Mouse (Mus musculus) forebrain, embryonic 14.5 days (tissue): ENCODE results near the gene Hacl1. TPM values are rescaled to one million over a fixed set of nuclear protein-coding genes. Genes with fewer than 3 reads are reported as not detected.

ENCODE experiments used
- ATAC-seq: fragments of 200-750 bp; cut with Nextera tagmentation; 2 replicates; pipeline ENCODE4 v1.8.0; 2017; ENCODE audit warnings: mild to moderate bottlenecking, moderate library complexity
- DNase-seq: peaks from one replicate; pipeline ENCODE4 v3.0.0-alpha.2; 2015; ENCODE audit warnings: low spot score
- H3K27ac ChIP-seq: fragments of 300-500 bp; sonication (generic); 2 replicates; pipeline ENCODE4 v1.5.1; 2014; ENCODE audit warnings: low read depth, mild to moderate bottlenecking, control low read depth, low read length, moderate library complexity
- H3K27me3 ChIP-seq: fragments of 300-500 bp; sonication (generic); replicated peaks from 2 replicates; pipeline ENCODE4 v1.6.1; 2014; ENCODE audit warnings: low read length, control low read depth, mixed read lengths; ENCODE audit not compliant: control insufficient read depth, insufficient read depth
- H3K36me3 ChIP-seq: fragments of 300-500 bp; sonication (generic); 2 replicates; pipeline ENCODE4 v1.6.1; 2014; ENCODE audit warnings: low read length, control low read depth; ENCODE audit not compliant: control insufficient read depth, insufficient read depth
- H3K4me1 ChIP-seq: fragments of 300-500 bp; sonication (generic); 2 replicates; pipeline ENCODE4 v1.6.1; 2014; ENCODE audit warnings: antibody characterized with exemption, low read length, control low read depth; ENCODE audit not compliant: control insufficient read depth, insufficient read depth
- H3K4me2 ChIP-seq: fragments of 300-500 bp; sonication (generic); 2 replicates; pipeline ENCODE4 v1.6.1; 2014; ENCODE audit warnings: mild to moderate bottlenecking, control low read depth, low read length
- H3K4me3 ChIP-seq: fragments of 300-500 bp; sonication (generic); 2 replicates; pipeline ENCODE4 v1.5.1; 2014; ENCODE audit warnings: low read depth, low read length, control low read depth
- H3K9ac ChIP-seq: fragments of 300-500 bp; sonication (generic); 2 replicates; pipeline ENCODE4 v1.6.1; 2014; ENCODE audit warnings: mild to moderate bottlenecking, low read length, control low read depth, moderate library complexity
- H3K9me3 ChIP-seq: fragments of 300-500 bp; sonication (generic); replicated peaks from 2 replicates; pipeline ENCODE4 v1.6.1; 2016; ENCODE audit warnings: low read length, control low read depth, mixed read lengths; ENCODE audit not compliant: control insufficient read depth
- WGBS: fragments of 180-500 bp; shearing (Covaris S2); extraction: QIAGEN DNeasy Blood & Tissue Kit; methylation state at CpG from one replicate; pipeline ENCODE4 v1.1.7; 2014; 5-methylcytosine and 5-hydroxymethylcytosine counted together
- polyA plus RNA-seq: library from polyadenylated mRNA; unstranded; fragments of >200 nt; fragmentation: Nextera tagmentation; extraction: Ambion mirVana; gene quantifications from 2 replicates; pipeline ENCODE4 v1.2.1, GENCODE M21; 2014

The Hacl1 gene
- polyA plus RNA-seq, 1 experiment from 2014 or later, result 13.0 TPM

DNA sequence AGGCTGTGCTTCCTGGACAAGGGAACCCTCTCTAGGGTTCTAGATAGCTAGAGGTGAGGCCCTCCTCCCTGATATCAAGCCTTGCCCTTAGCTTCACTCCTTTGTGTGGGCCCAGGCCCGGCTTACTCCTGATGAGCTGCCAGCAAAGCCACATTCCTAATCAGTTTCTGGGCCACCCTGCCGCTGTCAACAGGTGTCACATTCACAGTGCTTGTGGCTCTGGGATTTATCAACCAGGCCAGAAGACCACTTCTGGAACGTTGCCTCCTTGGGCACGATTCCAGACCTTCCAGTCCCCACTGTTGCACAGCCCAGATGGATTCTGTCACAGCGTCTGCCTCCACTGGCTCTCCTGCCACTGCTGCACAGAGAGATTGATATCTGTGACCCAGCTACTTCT lies 80.2 kb downstream of the Hacl1 start:
- no peak for ATAC-seq
- Histone ChIP-seq H3K9me3 (no peaks in the 10 kb centered on the region), H3K27me3 (no peaks in the 10 kb centered on the region), H3K4me3 (no peak overlapping the region), H3K4me2 (no peak overlapping the region), H3K4me1 (no peaks in the 10 kb centered on the region), H3K36me3 (no peaks in the 10 kb centered on the region), H3K9ac (no peak overlapping the region), H3K27ac (no peak overlapping the region)
- DNase-seq, result peak; percentile 15
- 67% methylated on average over 5 of the region's 5 CpGs for whole genome bisulfite sequencing

DNA sequence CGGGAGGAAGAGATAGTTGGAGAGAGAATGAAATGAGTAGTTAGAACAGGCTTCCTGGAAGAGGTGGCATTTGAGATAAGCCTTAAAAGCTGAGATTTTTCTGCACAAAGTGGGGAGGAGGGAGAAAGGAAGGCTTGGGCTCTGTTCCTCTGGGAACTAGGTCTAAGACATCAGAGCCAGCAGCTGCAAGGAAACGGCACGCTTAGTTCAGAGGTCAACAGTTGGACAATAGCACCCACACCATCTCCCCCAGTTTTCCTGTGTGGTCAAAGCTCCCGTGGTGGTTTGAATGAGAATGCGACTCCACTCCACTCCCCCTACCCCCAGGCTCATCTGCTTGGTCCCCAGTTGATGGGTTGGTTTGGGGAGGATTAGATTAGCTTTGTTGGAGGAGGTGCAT lies 81.9 kb downstream of the Hacl1 start:
- no peak for ATAC-seq
- H3K4me3 ChIP-seq, result no peak overlapping the region
- no peaks in the 10 kb centered on the region for H3K9me3 ChIP-seq
- no peak overlapping the region for H3K4me2 ChIP-seq
- no peak for DNase-seq
- no peak overlapping the region for H3K9ac ChIP-seq
- no peaks in the 10 kb centered on the region for H3K27me3 ChIP-seq
- no peaks in the 10 kb centered on the region for H3K36me3 ChIP-seq
- no peak overlapping the region for H3K27ac ChIP-seq
- no peaks in the 10 kb centered on the region for H3K4me1 ChIP-seq
- 72% methylated on average over 5 of the region's 5 CpGs for WGBS

DNA sequence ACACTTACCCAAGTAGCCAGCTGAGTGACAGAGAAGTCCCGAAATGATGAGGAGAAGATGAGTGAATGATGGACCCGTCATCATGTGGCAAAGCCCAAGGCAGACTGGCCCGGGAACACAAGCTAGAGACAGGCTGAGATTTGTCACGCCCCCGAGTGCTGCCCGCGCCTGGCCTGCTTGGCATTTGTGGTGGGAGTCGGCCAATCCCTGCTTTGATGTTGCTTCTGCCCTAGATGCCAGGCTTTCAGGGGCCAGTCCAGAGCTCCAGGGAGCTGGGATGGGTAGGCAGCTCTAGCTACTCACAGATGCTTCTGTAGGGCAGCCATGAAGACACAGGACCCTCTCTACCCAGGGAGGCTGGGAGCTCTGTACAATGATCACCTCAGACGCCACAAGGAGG lies 83.3 kb downstream of the Hacl1 start:
- no peak for ATAC-seq
- no peak for DNase-seq
- 79% methylated on average over 9 of the region's 9 CpGs for WGBS

DNA sequence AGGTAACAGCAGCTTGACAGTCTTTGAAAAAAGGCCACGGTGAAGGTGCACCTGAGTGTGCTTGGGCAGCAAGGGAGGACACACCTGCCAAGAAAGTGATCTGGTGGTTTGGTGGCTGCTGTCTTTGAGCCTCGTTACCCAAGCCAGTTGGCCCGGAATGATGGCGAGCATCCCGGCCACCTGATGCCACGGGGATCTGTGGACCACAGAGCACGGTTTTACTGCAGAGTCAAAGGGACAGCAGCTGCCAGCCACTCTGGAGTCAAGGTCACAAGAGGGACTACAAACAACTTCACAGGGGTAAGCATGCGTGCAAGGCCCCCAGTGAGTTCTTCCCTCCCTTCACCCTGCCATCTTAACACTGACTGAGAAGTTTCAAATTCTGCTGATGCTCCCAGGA lies 83.8 kb downstream of the Hacl1 start:
- H3K27ac ChIP-seq, result no peak overlapping the region
- ATAC-seq (no peak), DNase-seq (no peak)
- no peaks in the 10 kb centered on the region for H3K9me3 ChIP-seq
- no peaks in the 10 kb centered on the region for H3K36me3 ChIP-seq
- no peaks in the 10 kb centered on the region for H3K27me3 ChIP-seq
- no peak overlapping the region for H3K9ac ChIP-seq
- H3K4me2 ChIP-seq, result no peak overlapping the region
- 87% methylated on average over 8 of the region's 8 CpGs for whole genome bisulfite sequencing
- no peak overlapping the region for H3K4me3 ChIP-seq
- no peaks in the 10 kb centered on the region for H3K4me1 ChIP-seq

More for the DNA sequence above, 83.3 kb downstream of the Hacl1 start:
- Histone ChIP-seq H3K27me3 (no peaks in the 10 kb centered on the region), H3K9ac (no peak overlapping the region), H3K4me1 (no peaks in the 10 kb centered on the region), H3K27ac (no peak overlapping the region), H3K4me3 (no peak overlapping the region), H3K4me2 (no peak overlapping the region), H3K36me3 (no peaks in the 10 kb centered on the region), H3K9me3 (no peaks in the 10 kb centered on the region)

DNA sequence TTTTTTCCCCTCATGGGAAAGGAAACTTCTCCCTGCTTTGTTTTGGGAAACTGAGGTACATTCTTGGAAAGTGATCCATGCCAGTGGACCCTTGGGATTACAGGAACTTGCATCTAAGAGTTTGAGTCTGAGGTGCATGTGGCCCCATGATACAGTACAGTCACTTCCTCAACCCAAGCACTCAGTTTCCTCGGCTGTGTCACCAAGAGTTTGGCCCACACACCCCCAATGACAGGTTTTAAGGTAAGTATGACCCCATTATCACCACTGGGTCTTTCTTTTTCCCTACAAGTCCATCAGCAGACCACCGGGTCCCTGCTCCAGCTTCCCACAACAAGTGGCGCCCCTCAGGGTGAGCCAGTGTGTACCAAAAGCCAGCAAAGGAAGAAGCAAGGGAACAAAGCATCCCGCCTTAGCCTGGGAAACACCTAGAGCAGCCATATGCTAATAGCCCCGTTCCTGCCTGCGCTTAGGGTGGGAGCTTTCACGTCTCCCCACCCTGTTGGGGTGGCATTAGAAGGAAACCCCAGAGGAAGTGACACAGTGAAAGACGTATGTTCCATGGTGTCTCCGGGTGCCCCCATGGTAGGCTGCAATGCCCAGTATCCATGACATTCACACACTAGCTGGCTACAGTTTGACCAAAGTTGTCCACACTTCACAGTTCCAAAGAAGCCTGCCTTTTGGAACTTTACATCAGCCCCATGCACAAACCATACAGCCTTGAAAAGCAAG lies 84.4 kb downstream of the Hacl1 start:
- H3K9ac ChIP-seq, result no peak overlapping the region
- no peaks in the 10 kb centered on the region for H3K36me3 ChIP-seq
- WGBS, result 86% methylated on average over 9 of the region's 9 CpGs
- no peaks in the 10 kb centered on the region for H3K4me1 ChIP-seq
- H3K9me3 ChIP-seq, result no peaks in the 10 kb centered on the region
- H3K27ac ChIP-seq, result no peak overlapping the region
- ATAC-seq, result no peak
- H3K27me3 ChIP-seq, result no peaks in the 10 kb centered on the region
- H3K4me3 ChIP-seq, result no peak overlapping the region
- no peak for DNase-seq
- H3K4me2 ChIP-seq, result no peak overlapping the region

DNA sequence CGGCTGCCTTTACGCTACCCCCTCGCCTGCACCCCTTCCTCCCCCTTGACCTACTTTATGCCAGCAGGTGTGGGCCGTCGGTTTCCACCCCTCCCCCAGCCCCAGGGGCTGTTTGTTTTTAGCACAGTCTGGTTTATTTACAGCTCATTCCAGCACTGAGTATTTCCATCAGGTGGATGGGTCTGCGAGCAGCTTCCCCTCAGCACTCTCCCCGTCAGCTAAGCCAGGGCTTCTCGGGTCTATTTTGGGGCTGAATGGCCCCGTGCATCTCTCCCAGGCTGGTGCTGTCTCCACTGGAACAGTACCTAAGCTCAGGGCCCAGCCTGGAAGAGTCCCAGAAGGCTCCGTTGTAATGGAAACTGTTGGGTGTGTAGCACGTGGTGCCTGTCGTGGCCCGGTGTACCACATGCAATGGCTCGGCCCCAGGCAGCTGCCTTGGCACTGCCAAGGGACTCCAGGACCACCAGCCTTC lies 85.1 kb downstream of the Hacl1 start:
- Histone ChIP-seq H3K4me3 (no peak overlapping the region), H3K27me3 (no peaks in the 10 kb centered on the region), H3K36me3 (no peaks in the 10 kb centered on the region), H3K9me3 (no peaks in the 10 kb centered on the region), H3K4me1 (no peaks in the 10 kb centered on the region), H3K9ac (no peak overlapping the region), H3K27ac (no peak overlapping the region), H3K4me2 (no peak overlapping the region)
- DNase-seq (no peak), ATAC-seq (no peak)
- 73% methylated on average over 14 of the region's 14 CpGs for WGBS

DNA sequence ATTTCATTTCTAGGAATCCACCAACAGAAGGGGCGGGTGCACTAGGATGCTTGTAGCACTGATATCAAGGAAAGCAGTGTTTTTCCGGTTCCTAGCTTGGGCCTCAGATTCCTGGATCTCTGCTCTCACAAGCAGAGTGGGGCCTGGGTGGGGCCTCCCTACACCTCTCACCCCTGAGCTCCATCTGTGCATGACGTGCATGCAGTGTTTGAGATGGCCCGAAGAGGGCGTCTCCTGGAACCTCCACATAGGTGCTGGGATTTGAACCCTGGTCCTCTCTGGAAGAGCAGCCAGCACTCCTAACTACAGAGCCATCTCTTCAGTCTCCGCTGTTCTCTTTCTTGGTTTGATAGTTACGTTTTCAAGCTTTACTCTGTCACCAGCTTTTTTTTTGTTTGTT lies 86.1 kb downstream of the Hacl1 start:
- Histone ChIP-seq H3K9me3 (no peaks in the 10 kb centered on the region), H3K27ac (no peak overlapping the region), H3K9ac (no peak overlapping the region), H3K4me3 (no peak overlapping the region), H3K4me2 (no peak overlapping the region), H3K36me3 (no peaks in the 10 kb centered on the region), H3K4me1 (no peaks in the 10 kb centered on the region), H3K27me3 (no peaks in the 10 kb centered on the region)
- WGBS, result 90% methylated on average over 7 of the region's 7 CpGs
- ATAC-seq (no peak), DNase-seq (no peak)

Other genes starting within 250 kb of the Hacl1 start
- 33.9 and 44.8 TPM in 2 replicates for gene Sh3bp5, start 205.2 kb downstream of the Hacl1 start, polyA plus RNA-seq
- gene Eaf1, start 146.9 kb downstream of the Hacl1 start, polyA plus RNA-seq, result 9.7 and 10.1 TPM in 2 replicates
- 57.6 and 59.0 TPM in 2 replicates for gene Mettl6, start 146.2 kb downstream of the Hacl1 start, polyA plus RNA-seq
- gene Colq, start 49.9 kb downstream of the Hacl1 start, polyA plus RNA-seq, result 0.08 TPM in 1 of 2 replicates, not detected in the other
- gene Gm49387, start 408 bp downstream of the Hacl1 start, polyA plus RNA-seq, result not detected in 2 replicates
- 17.3 and 19.0 TPM in 2 replicates for gene Btd, start 258 bp downstream of the Hacl1 start, polyA plus RNA-seq
- 9.2 and 10.6 TPM in 2 replicates for gene Ankrd28, start 189.4 kb upstream of the Hacl1 start, polyA plus RNA-seq